Mouse (Mus musculus): ENCODE data around the gene Gm21983.
A peak's percentile ranks its signal among the peaks of the same experiment; 100 is the strongest.

DNA sequence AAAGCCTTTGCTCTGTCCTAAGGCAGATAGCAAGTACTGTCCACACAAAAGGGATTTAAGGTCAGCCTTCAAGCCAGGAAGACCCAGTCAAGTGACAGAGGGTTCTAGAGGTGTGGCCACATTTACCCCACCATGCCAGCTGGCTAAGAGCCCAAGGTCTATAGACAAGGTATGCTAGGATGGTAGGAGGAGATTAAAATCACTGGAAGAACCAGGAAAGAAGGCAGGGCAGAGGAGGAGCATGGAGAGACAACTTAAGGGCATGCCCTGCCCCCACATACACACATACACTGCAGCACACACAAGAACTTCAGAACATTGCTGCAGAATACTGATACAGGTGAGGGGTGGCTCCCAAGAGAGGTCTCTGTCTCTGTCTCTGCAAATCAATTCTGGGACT is 61.2 kb downstream of the Gm21983 start, which contains the start of gene Cyp2f2:
- no peak for TF ChIP-seq CTCF (IDR thresholded peaks at IDR 0.05; ENCODE audit: insufficient read depth, low read length)
- peak; percentile 66; the same call in 1 of the 2 replicates for TF ChIP-seq POLR2A (IDR thresholded peaks at IDR 0.05; ENCODE audit: borderline replicate concordance, extremely low read depth, low read depth, low read length)

Measured in lung, adult 2 months (tissue).